Mouse (Mus musculus) midbrain, postnatal 0 days (tissue): ENCODE measurements at regions not wholly inside any gene's neighbourhood (a gene's known extent, or its start where the extent isn't known, plus 50 kb on each side); places are given as distances from the start of the nearest gene placed in this dataset.
"Not testable (repeated sequence)": the region's sequence is repeated elsewhere in the genome, so short reads cannot be mapped to it uniquely, and the experiment has no call there.

Experiments used
- ATAC-seq: fragments of 200-750 bp; cut with Nextera tagmentation; 2 replicates; pipeline ENCODE4 v1.8.0; 2017; ENCODE audit warnings: moderate number of reproducible peaks, mild to moderate bottlenecking, moderate TSS enrichment, moderate library complexity; ENCODE audit not compliant: low FRiP score
- DNase-seq: peaks from one replicate; pipeline ENCODE4 v3.0.0-alpha.2; 2015; ENCODE audit warnings: low spot score
- H3K27ac ChIP-seq: fragments of 300-500 bp; sonication (generic); 2 replicates; pipeline ENCODE4 v1.5.1; 2014; ENCODE audit warnings: low read depth, mild to moderate bottlenecking, low read length, mixed read lengths
- H3K27me3 ChIP-seq: fragments of 300-500 bp; sonication (generic); 2 replicates; pipeline ENCODE4 v1.6.1; 2014; ENCODE audit warnings: low read length, control low read depth, mixed read lengths; ENCODE audit not compliant: insufficient read depth
- H3K36me3 ChIP-seq: fragments of 300-500 bp; sonication (generic); 2 replicates; pipeline ENCODE4 v1.6.1; 2014; ENCODE audit warnings: low read length, control low read depth, mixed read lengths; ENCODE audit not compliant: insufficient read depth
- H3K4me1 ChIP-seq: fragments of 300-500 bp; sonication (generic); 2 replicates; pipeline ENCODE4 v1.6.1; 2014; ENCODE audit warnings: mild to moderate bottlenecking, control low read depth, antibody characterized with exemption, low read length, mixed read lengths; ENCODE audit not compliant: insufficient read depth
- H3K4me2 ChIP-seq: fragments of 300-500 bp; sonication (generic); 2 replicates; pipeline ENCODE4 v1.6.1; 2014; ENCODE audit warnings: low read depth, mild to moderate bottlenecking, low read length, mixed read lengths; ENCODE audit not compliant: poor library complexity, severe bottlenecking
- H3K4me3 ChIP-seq: fragments of 300-500 bp; sonication (generic); 2 replicates; pipeline ENCODE4 v1.5.1; 2014; ENCODE audit warnings: low read depth, mild to moderate bottlenecking, low read length, moderate library complexity
- H3K9ac ChIP-seq: fragments of 300-500 bp; sonication (generic); replicated peaks from 2 replicates; pipeline ENCODE4 v1.6.1; 2014; ENCODE audit warnings: mild to moderate bottlenecking, low read length, moderate library complexity, mixed read lengths; ENCODE audit not compliant: poor library complexity, severe bottlenecking
- H3K9me3 ChIP-seq: fragments of 300-500 bp; sonication (generic); 2 replicates; pipeline ENCODE4 v1.6.1; 2016; ENCODE audit warnings: low read length, control low read depth
- CTCF ChIP-seq: IDR thresholded peaks from 2 replicates; pipeline ENCODE4 v1.5.1; 2016; ENCODE audit warnings: antibody characterized with exemption, mild to moderate bottlenecking
- WGBS: fragments of 180-500 bp; shearing (Covaris S2); extraction: QIAGEN DNeasy Blood & Tissue Kit; methylation state at CpG from one replicate; pipeline ENCODE4 v1.1.7; 2014; 5-methylcytosine and 5-hydroxymethylcytosine counted together

- 74% methylated on average over 2 of the region's 2 CpGs for WGBS
- ATAC-seq (no peak), DNase-seq (peak; percentile 38)
- no peaks in the 10 kb centered on the region for H3K36me3 ChIP-seq
- 0 out of 2 replicates have a peak, but pooled peaks cover 3% of the 10 kb centered on the region for H3K9me3 ChIP-seq
- H3K4me1 ChIP-seq = no peaks in the 10 kb centered on the region
- H3K27ac ChIP-seq = no peak overlapping the region
- no peak overlapping the region for H3K4me3 ChIP-seq
- no peak for TF ChIP-seq CTCF
- H3K27me3 ChIP-seq = no peaks in the 10 kb centered on the region
- H3K4me2 ChIP-seq = no peak overlapping the region
- H3K9ac ChIP-seq = no peak overlapping the region
Observed at GRCm38 (mm10) chr11:91213104-91213503, 364.3 kb downstream of the Kif2b start.

GRCm38 (mm10) chr11:91206470-91206869 is 370.9 kb downstream of the Kif2b start:
- Histone ChIP-seq H3K4me3 (no peak overlapping the region), H3K4me2 (no peak overlapping the region), H3K27ac (no peak overlapping the region), H3K4me1 (no peaks in the 10 kb centered on the region; the same call in 1 of the 2 replicates), H3K27me3 (no peaks in the 10 kb centered on the region), H3K9me3 (no peaks in the 10 kb centered on the region), H3K9ac (no peak overlapping the region), H3K36me3 (no peaks in the 10 kb centered on the region)
- WGBS = 35% methylated on average over 7 of the region's 7 CpGs
- ATAC-seq (no peak), DNase-seq (no peak)
- TF ChIP-seq CTCF = no peak

GRCm38 (mm10) chr11:91204416-91204815 is 372.9 kb downstream of the Kif2b start:
- TF ChIP-seq CTCF = no peak
- Histone ChIP-seq H3K4me1 (no peaks in the 10 kb centered on the region; the same call in 1 of the 2 replicates), H3K4me2 (peak overlapping the region; percentile 26; the same call in 1 of the 2 replicates), H3K36me3 (no peaks in the 10 kb centered on the region), H3K27me3 (no peaks in the 10 kb centered on the region), H3K27ac (no peak overlapping the region), H3K9ac (no peak overlapping the region), H3K9me3 (no peaks in the 10 kb centered on the region), H3K4me3 (no peak overlapping the region)
- ATAC-seq (no peak), DNase-seq (no peak)
- WGBS = 54% methylated on average over 7 of the region's 7 CpGs

DNA sequence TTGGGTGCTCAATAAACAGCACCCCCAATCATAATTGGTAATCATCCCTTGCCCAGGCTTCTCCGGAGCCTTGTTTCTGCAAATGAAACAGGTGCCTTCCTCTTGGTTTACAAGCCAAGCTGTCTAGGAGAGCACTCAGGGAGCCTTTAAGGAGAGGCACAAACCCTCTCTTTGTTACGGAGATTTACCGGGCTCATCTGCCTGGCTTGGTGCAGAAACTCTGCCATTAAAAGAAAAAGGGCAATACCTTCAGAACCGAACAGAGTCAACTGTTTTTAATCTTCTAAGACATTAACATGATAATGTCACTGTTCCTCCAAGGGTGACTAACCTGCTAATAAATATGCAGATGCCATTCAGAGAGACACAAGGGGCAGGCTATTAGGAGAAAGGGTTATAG is 380.5 kb downstream of the Kif2b start:
- no peaks in the 10 kb centered on the region for H3K9me3 ChIP-seq
- no peak overlapping the region for H3K4me2 ChIP-seq

GRCm38 (mm10) chr11:91196351-91196750 is 381.0 kb downstream of the Kif2b start:
- ATAC-seq (no peak), DNase-seq (no peak)
- no peak for TF ChIP-seq CTCF
- Histone ChIP-seq H3K9me3 (no peaks in the 10 kb centered on the region), H3K4me2 (no peak overlapping the region), H3K36me3 (no peaks in the 10 kb centered on the region), H3K4me1 (no peaks in the 10 kb centered on the region), H3K4me3 (no peak overlapping the region), H3K9ac (no peak overlapping the region), H3K27me3 (no peaks in the 10 kb centered on the region), H3K27ac (no peak overlapping the region)
- 23% methylated on average over 6 of the region's 6 CpGs for WGBS

More for the DNA sequence above, 380.5 kb downstream of the Kif2b start:
- Histone ChIP-seq H3K9ac (no peak overlapping the region), H3K4me1 (no peaks in the 10 kb centered on the region), H3K27ac (no peak overlapping the region), H3K4me3 (no peak overlapping the region), H3K36me3 (no peaks in the 10 kb centered on the region), H3K27me3 (no peaks in the 10 kb centered on the region)
- DNase-seq (no peak), ATAC-seq (no peak)
- no peak for TF ChIP-seq CTCF
- 15% methylated on average over 4 of the region's 4 CpGs for WGBS

DNA sequence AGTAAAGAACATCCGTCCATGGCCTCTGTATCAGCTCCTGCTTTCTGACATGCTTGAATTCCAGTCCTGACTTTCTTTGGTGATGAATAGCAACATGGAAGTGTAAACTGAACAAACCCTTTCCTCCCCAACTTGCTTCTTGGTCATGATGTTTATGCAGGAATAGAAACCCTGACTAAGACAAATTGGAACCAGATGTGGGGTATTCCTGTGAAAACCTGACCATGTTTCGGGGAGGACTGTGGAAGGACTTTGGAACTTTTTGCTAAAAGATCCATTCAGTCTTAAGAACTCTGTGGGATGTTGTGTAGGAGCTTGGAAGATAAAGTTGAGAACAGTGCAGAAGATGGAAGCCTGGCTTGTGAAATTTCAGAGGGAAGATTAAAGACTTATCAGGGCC is 410.0 kb downstream of the Kif2b start:
- not testable (repeated sequence) for DNase-seq, H3K4me2 ChIP-seq, H3K27me3 ChIP-seq, H3K4me1 ChIP-seq, H3K4me3 ChIP-seq, ATAC-seq, H3K36me3 ChIP-seq, H3K27ac ChIP-seq, H3K9me3 ChIP-seq, H3K9ac ChIP-seq
- WGBS = 86% methylated on average over 2 of the region's 2 CpGs
